Mouse (Mus musculus) CH12.LX (cell line): ENCODE results near the gene 1700028K03Rik.

Source experiments
- BHLHE40 ChIP-seq: IDR thresholded peaks from 2 replicates; pipeline ENCODE4 v1.6.1; 2011; ENCODE audit warnings: mild to moderate bottlenecking, low read depth, low read length, improper control_type of control experiment
- CTCF ChIP-seq, 2 experiments: IDR thresholded peaks in 1 of 2; conservative IDR thresholded peaks in 1 of 2; 2 replicates each; pipeline ENCODE4 v1.5.1; 2011 to 2012; ENCODE audit warnings: low read depth in 2 of 2, low read length in 2 of 2, improper control_type of control experiment in 1 of 2, inconsistent platforms in 1 of 2, mild to moderate bottlenecking in 1 of 2, moderate library complexity in 1 of 2
- POLR2A ChIP-seq: IDR thresholded peaks from 2 replicates; pipeline ENCODE4 v1.6.1; 2011; ENCODE audit warnings: low read depth, mild to moderate bottlenecking, improper control_type of control experiment, low read length
- RAD21 ChIP-seq: IDR thresholded peaks from 2 replicates; pipeline ENCODE4 v1.6.1; 2011; ENCODE audit warnings: low read depth, mild to moderate bottlenecking, low read length, improper control_type of control experiment, moderate library complexity
- ZKSCAN1 ChIP-seq: IDR thresholded peaks from 2 replicates; pipeline ENCODE4 v1.6.1; 2012; ENCODE audit warnings: low read depth, inconsistent platforms, low read length, improper control_type of control experiment, borderline replicate concordance

DNA sequence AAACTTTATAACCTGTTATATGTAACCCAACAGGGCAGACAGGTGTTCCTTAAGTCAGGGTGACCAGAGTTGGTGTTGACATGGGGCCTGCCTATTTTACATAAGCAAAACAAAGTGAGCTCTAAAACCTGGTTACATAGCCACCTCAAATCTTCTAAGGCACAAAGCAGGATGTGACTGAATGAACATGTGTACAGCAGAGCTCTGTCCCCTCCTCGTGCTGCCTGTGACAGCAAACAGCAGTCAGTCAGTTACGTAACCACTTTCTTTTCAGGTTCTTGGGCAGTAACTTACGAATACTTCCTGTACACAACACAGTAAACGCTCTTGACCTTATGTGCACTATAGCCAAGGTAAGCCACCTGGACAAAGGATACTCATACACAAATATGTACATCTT is 11.4 kb downstream of the 1700028K03Rik start:
- TF ChIP-seq POLR2A (no peak), RAD21 (no peak), ZKSCAN1 (no peak), BHLHE40 (no peak), CTCF (conservative IDR thresholded peaks at IDR 0.05 in 1 of 2, IDR thresholded peaks at IDR 0.05 in 1 of 2; ENCODE audit: low read depth in 2 of 2, low read length in 2 of 2) (no peak)
